Mouse (Mus musculus): Measurements from ENCODE around the gene Capn8.

Capn8 gene

DNA sequence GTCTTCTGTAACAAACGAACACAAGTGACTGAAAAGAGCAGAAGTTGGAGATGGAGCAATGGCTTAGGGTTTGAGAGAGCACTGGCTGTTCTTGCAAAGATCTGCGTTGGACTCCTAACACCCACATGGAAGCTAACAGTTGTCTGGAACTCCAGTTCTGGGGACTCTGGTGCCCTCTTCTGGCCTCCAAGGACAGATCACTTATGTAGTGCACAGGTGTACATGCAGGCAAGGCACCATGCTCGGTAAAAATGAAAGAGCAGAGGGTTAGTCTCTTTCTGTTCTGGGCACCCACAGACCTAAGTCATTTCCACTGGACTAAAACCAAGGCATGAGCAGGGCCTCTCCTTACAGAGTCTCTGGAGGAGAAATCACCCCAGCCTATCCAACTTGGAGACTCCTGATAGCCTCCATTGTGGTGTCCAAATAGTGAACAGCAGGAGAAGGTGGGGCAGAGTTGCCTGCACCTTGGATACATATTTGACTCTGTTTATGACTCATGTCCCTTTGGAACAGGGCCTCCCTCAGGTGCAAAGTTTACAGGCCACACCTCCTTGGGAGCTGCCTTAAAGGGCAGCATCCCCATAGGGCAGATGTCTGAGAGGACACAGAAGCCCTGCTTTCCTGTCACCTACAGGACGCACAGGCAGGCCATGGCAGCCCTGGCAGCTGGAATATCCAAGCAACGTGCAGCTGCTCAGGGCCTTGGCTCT lies at the start of gene Capn8:
TSS of gene Capn8 (plus strand) at position 600 of the 713 bp plus-strand sequence.
- DNase-seq (ENCODE audit: low spot score in 2 of 2), result no peak

DNA sequence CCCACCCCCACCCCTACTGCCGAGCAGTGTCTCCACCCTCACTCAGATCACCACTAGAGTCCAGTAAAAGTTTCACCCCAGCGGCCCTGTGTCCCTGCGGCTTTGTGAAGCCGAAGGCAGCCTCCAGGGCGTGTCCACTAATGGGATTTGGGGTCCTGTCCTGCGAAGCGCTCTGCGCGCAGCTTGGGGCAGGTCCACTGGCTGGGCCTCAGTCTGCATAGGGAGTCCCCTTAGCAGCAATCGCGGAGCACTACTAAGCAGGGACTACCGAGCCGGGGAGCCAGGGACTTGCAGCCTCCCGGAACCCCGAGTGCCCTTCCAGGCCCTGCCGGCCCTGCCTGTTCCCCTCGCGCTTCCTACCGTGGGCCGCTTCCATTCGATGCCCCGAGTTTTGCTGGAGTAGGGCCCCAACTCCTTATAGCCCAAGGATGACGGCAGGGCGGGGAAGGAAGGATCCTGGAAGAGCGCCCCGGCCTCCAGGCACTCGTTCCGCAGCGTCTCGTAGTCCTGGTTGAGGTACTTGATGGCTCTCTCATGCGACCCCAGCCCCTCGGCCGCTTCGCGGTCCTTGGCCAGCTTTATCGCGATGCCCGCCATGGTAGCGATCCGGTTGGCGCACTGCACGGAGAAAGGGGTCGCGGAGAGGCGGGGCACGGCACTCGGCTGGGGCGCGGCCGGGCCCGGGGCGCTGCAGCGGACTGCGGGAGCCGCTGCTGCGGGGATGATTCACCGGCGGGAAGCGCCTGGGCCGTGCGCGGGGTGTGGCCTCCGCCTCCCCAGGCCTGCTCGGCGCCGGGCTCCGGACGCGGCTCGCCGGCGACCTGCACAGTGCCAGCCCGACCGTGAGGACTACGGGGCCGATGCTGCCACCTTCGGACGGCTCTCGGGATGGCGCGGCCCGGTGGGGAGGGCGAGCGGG lies 47.8 kb upstream of the Capn8 start, which contains the start of gene Capn2:
TSS of gene Capn2 (minus strand) at position 851 of the 919 bp plus-strand sequence.
- DNase-seq (ENCODE audit: low spot score in 2 of 2), result peak; percentile 59 to 75

DNA sequence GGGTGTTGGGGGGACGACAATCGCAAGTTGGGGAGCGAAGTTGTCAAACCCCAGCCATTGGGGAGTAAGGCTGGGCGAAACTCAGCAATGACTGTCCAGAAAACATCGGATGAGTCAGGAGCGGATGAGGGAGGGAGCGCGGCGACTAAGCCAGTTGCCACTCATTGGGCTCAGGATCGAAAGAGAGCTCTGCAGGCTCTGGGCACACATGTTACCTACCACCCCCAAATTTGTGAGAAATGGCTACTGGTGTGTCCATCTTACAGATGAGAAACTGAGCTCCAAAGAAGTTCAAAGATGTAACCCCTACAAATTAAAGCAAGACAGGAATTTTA lies 47.2 kb upstream of the Capn8 start:
- no peak for DNase-seq (ENCODE audit: low spot score in 2 of 2)

DNA sequence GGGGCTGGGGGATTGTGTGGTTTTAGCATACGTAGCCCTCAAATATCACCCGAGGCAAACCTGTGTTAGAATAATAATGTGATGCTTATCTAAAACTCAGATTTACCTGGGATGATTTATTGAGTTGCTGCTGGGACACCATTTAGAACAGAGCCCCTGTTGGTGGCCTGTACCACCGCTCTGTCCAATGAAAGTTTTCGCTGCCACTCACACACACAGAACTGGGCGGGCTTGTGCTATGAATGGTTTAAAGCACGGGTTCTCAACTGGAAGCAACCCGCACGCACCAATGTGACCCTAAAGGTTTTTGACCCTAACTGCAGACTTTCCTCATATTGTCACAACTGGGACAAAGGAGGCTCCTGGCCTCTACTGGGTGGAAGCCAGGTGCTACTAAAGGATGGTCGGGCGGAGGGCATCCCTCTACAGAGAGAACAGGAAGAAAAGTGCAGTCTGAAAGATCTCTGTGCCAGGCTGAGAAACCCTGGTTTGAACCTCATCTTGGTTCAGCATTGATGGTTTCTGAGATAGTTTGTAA lies 46.6 kb upstream of the Capn8 start:
- DNase-seq (ENCODE audit: low spot score in 2 of 2), result no peak

DNA sequence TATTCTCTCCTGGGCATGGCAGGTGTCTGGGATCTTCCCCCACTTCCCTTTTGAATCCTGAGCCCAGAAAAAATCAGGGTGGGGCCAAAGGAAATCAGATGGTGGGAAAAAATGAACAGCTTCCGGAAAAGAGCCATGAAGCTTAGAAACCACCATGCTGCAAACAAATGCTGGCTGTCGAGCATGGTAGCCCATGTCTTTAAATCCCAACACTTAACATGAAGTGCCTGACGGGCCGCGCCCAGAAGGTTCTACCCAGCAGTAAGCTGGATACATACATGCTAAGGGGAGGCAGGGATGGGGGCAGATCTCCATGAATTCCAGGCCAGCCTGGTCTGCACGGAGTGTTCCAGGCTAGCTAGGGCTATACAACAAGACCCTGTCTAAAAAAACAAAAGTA lies 46.0 kb upstream of the Capn8 start:
- no peak for DNase-seq (ENCODE audit: low spot score in 2 of 2)

DNA sequence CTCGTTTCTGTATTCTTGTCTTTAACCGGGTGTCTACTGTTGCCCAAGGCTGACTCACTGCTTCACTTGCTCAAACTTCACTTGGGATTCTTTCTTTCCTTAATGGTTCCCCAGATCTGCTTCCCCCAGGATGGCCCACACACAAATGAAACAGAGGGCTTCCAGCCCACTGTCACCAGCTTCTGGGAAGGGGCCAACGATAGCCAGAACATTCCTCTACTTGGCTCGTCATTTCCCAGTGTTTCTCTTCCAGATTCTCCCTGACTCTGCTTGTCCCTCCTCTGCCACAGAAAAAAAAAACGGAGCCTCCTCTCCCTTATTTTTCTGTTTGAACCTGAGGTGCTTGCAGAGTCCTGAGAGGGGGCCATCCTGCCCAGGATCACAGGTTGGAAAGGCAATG lies 45.5 kb upstream of the Capn8 start:
- no peak for DNase-seq (ENCODE audit: low spot score in 2 of 2)

DNA sequence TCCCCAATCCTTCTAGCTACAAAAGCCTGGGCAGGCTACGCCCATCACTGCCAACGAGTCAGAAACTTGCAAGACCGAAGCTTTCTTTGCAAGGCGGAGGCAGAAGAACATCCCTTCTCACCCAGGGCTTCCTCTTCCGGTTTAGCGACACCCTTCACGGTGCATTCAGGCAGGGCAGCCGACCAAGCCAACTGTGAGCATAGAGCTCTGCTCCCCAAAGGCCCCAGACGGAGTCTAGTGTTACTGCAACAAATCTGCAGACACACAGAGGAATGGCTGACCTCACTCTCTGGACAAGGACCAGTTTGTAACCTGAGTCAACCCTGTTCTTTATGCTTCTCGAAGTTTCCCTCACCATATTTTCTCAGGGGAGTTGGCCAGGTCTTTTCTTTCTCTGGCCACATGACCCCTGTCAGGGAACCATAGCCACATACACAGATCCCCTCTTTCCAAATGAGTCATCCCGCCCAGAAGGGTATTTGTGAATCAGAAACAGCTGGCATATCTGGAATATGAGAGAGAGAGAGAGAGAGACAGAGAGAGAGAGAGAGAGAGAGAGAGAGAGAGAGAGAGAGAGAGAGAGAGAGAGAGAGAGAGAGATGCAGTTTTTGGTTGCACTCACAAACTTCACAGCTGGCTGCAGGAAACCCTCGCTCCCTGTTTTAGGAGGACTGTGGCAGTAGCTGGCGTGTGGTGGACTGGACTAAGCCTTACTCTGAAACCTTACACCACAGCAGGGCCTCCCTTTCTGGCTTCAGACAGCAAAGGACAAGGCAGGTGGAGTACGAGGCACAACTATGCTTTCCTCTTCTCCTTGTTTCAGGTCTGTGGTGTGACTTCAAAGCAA lies 44.5 kb upstream of the Capn8 start:
- DNase-seq (ENCODE audit: low spot score in 2 of 2), result peak; percentile 21 to 43

DNA sequence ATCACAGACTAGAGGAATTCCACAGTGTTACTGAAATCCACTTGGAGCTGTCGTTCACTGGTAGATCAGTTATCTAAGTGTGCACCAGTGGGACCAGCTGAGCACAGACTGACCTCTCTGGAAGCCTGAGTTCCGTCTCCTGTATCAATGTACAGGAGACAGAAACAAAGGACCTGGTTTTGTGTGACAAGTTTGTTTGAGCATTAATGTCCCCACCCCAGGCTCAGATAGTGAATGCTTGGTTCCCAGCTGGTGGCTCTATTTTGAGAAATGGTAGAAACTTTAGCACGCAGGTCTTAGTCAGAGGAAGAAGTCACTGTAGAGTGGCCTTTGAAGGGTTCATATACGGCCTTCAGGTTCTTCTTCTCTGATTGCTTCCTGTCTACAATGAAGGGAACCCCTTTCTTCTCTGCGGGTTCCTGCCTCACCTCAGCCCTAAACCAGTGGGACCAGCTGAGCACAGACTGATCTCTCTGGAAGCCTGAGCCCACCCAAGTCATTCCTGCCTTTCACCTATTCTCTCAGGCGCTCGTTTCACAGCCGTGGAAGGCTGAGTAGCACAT lies 43.8 kb upstream of the Capn8 start:
- no peak for DNase-seq (ENCODE audit: low spot score in 2 of 2)

DNA sequence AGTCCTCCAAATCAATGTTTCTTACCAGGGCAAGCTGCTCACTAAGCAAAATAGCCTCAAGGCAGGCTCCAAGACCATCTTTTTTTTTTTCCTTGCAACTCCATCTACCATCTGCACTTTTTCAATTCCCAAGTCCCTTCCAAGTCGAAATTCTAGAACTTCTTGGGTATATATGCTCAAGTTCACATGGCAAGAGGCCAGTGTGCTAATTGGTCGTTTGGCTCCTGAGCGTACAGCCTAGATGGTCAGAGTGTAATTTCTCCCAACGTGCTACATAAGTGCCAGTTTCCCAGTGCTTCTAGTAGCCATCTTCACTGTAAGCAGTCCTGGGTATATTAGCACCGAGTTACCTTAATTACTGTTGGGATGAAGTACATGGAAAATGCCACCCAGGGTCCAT lies 41.8 kb upstream of the Capn8 start:
- no peak for DNase-seq (ENCODE audit: low spot score in 2 of 2)

DNA sequence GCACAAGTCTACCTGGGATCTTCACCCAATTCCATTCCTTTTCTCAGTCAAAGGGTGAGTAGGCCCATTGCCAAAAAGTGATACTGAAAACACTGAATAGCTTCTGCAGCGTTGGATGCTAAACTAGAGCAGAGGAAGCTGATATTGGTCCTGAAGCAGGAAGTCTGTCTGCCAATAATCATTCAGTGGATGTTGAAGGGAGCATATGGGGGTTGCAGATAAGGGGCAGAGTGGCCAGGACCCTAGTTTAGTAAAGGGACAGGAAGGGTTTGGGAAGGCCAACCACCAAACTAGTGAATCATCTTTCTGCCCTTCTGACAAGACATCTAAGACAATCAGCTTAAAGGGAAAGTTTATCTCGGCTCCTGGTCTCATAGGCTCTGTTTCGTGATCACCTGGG lies 41.1 kb upstream of the Capn8 start:
- DNase-seq (ENCODE audit: low spot score in 2 of 2), result no peak

DNA sequence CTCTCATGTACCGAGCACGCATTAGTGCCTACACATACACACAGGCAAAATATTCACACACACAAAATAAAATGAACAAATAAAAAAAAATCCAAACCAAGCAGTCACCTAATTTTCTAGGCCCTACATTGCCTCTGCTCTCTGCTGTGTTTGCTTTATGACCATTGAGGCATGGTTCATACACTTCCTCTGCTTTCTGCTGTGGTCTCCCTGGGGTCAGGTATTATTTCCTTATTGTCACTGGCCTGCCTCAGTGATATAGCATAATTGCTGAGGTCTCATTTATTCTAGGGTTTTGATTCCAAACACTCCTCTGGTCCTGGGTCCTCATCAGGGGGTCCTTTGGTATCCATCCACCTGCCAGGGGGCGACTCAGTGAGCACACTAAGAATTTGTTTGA lies 39.2 kb upstream of the Capn8 start:
- DNase-seq (ENCODE audit: low spot score in 2 of 2), result no peak

DNA sequence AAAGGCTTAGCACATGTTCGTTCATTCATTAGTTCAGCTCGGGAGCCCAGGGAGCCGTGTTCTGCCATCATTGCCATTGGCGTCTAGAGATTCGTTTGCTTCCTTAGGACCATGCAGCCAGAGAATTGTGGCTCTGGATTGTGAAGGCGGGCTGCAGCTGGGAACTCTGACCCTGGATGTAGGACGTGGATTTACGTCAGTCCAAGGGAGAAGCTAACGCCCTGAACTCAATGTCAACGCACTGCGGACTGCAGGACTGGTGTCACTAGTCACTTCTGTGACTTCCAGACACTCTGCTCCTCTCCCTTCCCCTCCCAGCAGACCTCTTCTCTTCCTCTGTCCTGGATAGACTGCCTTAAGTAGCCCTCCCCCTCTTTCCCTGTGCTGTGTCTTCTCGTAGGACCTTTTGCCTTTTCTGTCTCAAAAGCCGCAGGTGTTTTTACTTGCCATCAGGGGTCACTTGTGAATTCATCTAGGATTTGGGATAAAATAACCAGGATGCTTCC lies 37.5 kb upstream of the Capn8 start:
- DNase-seq (ENCODE audit: low spot score in 2 of 2), result no peak

DNA sequence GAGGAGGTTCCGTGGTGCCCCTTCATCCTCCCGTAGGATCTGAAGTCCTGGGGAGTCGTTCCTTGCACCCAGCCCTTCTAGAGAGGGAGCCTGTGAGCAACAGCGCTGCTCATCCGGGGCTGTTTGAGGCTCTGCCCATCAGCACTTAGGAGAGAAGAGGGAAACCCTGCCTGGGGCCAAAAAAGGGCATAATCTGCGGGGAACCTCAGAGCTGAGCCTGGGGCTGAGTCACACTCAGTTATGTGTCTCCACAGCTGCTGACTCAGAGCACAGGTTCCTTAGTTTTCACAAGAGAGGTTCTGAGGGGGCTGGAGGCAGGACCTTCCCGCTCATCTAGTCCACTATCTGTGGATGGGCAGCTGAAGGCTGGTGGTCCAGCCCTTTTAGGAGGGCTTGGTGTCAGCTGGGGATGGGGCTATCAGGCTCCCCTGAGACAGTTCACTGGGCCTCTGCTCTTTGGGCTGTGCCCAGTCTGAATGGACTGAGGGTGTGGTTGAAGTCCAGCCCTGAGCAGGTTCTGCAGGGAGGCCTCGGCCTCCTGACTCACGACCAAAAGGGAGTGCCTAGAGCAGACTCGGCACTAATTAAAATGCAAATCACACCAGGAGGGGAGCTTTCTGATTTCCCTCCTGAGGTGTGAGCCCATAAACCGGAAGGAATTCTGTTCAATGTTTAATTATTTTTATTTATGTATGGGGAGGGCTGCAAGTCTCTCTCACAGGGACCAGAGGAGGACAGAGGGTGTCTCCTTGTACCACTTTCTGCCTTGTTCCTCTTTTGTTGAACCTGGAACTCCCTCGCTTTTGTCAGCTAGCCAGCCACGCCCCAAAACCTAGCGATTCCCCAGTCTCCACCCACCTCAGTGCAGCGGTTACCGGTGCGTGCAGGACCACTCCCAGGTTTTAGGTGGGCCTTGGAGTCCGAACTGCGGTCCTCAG lies 36.6 kb upstream of the Capn8 start:
- DNase-seq (ENCODE audit: low spot score in 2 of 2), result peak in 1 of 2 experiments; percentile 27

DNA sequence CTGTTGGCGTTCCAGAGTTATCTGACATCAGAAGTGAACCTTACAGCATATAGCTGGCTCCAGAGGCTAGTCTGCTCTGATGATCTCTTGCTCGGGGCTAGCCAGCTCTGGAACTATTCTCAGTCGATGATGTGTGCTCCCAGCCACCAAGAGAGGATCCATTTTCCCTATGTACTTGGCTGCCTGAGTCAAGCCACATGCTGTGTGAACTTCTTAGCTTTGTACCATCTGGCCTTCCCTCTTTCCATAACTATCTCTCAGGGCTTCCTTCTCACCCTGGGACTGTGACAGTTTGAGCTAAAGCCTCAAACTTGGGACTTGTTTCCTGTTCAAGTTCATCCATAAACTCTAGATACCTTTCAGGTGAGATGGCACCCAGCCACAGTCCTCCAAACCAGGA lies 31.2 kb upstream of the Capn8 start:
- no peak for DNase-seq (ENCODE audit: low spot score in 2 of 2)

DNA sequence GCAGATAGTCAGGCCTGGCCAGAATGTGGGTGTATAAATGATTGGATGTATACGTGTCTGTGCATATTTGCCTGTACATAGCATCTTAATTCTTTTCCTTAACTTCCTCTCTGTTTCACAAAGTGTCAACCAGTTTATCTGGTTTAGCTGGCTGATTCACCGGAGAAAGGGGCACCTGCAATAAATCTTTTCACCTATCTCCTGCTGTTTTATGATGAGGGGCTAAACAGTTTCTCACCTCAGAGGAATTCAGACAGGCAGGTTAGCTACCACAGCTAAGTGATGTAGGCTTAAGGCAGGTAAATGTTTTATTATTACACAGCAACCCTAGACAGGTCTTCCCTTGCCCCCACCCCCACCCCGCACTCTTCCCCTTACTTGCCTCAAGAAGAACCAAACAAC lies 29.7 kb upstream of the Capn8 start:
- no peak for DNase-seq (ENCODE audit: low spot score in 2 of 2)

DNA sequence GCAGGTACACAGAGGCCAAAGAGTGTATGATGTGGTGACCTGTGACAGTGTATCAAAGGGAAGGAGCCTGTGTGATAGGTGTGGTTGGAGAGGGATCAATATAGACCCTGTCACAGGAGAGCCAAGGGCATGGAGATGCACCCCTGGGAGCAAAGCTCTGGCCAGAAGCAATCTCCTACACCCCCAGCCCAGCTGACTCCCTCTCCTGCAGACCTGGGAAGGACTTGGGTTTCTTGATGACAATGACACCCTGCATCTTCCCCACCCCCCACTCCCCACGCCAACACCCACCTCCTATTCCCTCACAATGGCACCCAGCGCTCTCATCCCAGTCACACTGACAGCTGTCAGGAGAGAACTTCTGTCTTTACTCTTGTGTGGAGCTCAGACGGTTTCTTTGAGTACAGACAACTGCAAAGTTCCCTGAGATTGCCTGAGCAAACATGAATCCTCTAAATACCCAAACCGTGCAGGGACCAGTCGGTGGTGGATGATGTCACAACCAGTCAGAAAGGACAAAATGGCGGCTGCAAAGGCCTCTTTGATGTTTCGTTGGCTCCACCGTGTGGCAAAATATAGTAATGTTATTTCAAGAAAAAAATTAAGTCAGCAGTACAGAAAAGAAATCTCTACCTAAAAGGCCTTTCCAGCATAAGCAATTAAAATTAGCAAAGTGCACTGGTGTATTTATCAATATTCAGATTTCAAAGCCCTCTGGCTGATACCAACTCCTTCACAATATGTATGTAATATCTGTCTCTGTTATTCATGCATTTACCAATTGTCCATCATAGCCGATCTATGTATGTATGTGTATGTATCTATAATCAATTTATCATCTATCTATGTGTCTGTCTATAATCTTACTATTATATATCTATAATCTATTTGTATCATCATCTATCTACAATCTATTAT lies 25.5 kb upstream of the Capn8 start:
- DNase-seq (ENCODE audit: low spot score in 2 of 2), result peak in 1 of 2 experiments; percentile 53

DNA sequence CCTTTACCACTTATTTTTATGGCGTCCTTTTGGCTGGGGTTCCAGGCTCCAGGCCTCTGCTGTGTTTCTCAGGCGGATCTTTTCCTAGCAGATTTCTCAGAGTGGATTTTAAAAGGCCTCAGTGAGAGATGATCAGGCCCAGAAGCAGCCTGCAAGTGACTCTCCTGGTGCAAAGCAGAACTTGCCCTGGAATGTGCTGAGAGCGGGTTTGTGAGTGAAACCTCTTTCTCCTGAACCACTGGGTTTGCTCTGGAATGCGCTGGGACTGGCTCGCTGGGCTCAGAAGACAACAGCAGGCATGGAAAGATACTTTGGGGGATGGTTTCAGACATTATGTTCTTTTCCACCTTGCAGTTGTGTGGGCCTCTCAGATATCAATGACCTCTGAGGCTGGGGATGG lies 22.7 kb upstream of the Capn8 start:
- no peak for DNase-seq (ENCODE audit: low spot score in 2 of 2)

DNA sequence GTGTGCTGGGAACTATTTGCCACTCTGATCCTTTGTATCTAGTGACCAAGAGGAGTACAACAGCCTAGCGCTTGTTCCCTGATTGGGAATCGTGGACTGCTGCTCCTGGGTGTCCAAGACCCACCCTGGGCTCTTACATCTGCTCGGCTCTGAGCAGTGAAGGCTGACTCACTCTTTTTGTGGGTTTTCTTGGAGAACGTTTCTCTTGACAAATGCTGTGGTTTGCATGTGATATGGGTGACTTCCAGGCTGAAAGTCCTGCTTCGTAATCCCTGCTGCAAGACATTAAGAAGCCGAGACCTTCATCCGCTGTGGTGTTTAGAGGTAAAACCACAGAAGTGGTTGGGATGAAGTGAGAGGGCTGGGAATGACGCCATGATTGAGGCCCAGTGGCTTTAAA lies 21.7 kb upstream of the Capn8 start:
- DNase-seq (ENCODE audit: low spot score in 2 of 2), result no peak

DNA sequence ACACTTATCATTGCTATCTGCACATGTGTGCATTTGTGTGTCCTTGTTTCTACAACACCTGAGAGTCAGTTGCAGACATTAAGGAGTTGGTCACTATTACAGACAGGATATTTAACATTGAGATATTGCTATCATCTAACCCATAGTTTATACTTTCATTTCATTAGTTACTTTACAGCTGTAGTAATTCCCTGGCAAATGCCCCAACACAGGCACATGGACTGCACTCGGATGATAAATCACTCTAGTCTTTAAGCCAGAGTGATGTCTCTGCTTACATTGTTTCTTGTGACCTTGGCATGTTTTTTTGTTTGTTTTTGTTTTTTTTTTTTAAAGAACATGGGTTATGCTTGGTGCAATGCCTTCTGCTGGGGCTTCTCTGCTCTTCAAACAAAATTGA lies 20.9 kb upstream of the Capn8 start:
- DNase-seq (ENCODE audit: low spot score in 2 of 2), result no peak

All from spleen, postnatal 14 days (tissue).